Comparison of ENCODE assay signal across 25 mouse cellular contexts in genomic region chr12:40805257-40805656, GRCm38 (mm10).
"Had no signal": no experiment of that assay in that cellular context is flagged by ENCODE, and none has a peak within 500 bp of the region (broad histone marks: within the 10 kb centered on the region; RNA-seq: fewer than 3 reads in every experiment).

No protein-coding gene starts in this region.

- H3K27me3 ChIP-seq: heart, embryonic 12.5 days; hindbrain, embryonic 12.5 days; intestine, embryonic 15.5 days; limb, embryonic 12.5 days; liver, embryonic 13.5 days had no signal

- ATAC-seq: hindbrain, embryonic 16.5 days; inflammation-experienced regulatory T-cells, adult 6 months; intestine, embryonic 15.5 days; intestine, postnatal 0 days had no signal

- DNase-seq: gastrocnemius, adult 2 months; gastrocnemius, postnatal 10 days; gastrocnemius, postnatal 36 days; heart, postnatal 10 days; heart, postnatal 4 days; kidney, adult 18-20 months; kidney, adult 8-10 months; kidney, postnatal 10 days; kidney, postnatal 25 days; kidney, postnatal 4 days; liver; liver, embryonic 13.5 days had no signal

- H3K4me3 ChIP-seq: gastrocnemius, adult 2 months; heart, embryonic 10.5 days; heart, embryonic 12.5 days; hindbrain, embryonic 10.5 days; hindbrain, embryonic 12.5 days; intestine, embryonic 15.5 days; layer of hippocampus, adult 2 months; left cerebral cortex, adult 2 months; limb, embryonic 10.5 days; limb, embryonic 12.5 days; liver, embryonic 13.5 days had no signal

- H3K9ac ChIP-seq: heart, embryonic 12.5 days; hindbrain, embryonic 12.5 days; hindbrain, embryonic 14.5 days; intestine, embryonic 15.5 days; limb, embryonic 12.5 days; liver, embryonic 13.5 days had no signal

- H3K27ac ChIP-seq: gastrocnemius, adult 2 months; heart, embryonic 10.5 days; hindbrain, embryonic 10.5 days; hindbrain, embryonic 12.5 days; hindbrain, embryonic 14.5 days; intestine, embryonic 15.5 days; layer of hippocampus, adult 2 months; left cerebral cortex, adult 2 months; limb, embryonic 10.5 days; limb, embryonic 12.5 days; liver, embryonic 13.5 days had no signal

- H3K4me1 ChIP-seq: heart, embryonic 10.5 days; heart, embryonic 12.5 days; hindbrain, embryonic 10.5 days; hindbrain, embryonic 12.5 days; intestine, embryonic 15.5 days; limb, embryonic 10.5 days; liver, embryonic 13.5 days had no signal

- H3K36me3 ChIP-seq: heart, embryonic 10.5 days; intestine, embryonic 15.5 days; liver, embryonic 13.5 days had no signal
